ENCODE assay signal across 18 mouse cellular contexts in the genomic region with DNA sequence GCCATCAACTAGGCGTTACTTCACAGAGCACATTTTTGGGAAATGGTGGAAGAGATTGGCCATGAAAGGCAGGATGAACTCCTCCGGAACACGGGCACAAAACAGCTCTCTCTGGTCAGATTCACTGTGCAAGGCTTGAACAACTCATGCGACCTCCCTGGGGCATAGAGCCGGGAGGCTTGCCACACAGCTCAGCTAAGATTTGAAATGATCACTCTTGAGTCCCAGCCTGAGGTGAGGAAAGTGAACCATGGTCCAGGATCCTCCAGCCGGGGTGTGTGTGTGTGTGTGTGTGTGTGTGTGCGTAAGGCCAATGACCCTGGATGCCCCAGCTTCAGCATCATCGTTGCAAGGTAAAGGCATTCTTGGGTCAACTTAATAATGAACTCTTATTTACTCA.
DNase-seq lines count a peak whose midpoint lies in the region; ATAC-seq lines count a peak whose summit lies in the region.
"Had no signal": no experiment of that assay in that cellular context is flagged by ENCODE, and none has a peak within 500 bp of the region (broad histone marks: within the 10 kb centered on the region; RNA-seq: fewer than 3 reads in every experiment).

No protein-coding gene starts in this region.

- peaks cover 14% of the 10 kb centered on the region for H3K4me1 ChIP-seq in heart, embryonic 11.5 days (ENCODE audit: control insufficient read depth, insufficient read depth, low read length)
- peaks cover 55% of the 10 kb centered on the region for H3K4me1 ChIP-seq in embryonic facial prominence, embryonic 10.5 days
- H3K4me1 ChIP-seq: liver, embryonic 12.5 days; megakaryocyte, embryonic 14.5 days had no signal

- peak; percentile 69 to 70 for DNase-seq in heart, adult 18-20 months
- DNase-seq in gastrocnemius, postnatal 4 days (ENCODE audit: low spot score in 2 of 2): peak; percentile 25 to 56
- peak; percentile 59 for DNase-seq in heart, postnatal 25 days (ENCODE audit: low spot score)
- no peak for DNase-seq in adipocyte (ENCODE audit: low spot score)
- no peak for DNase-seq in spleen, adult 18-20 months
- no peak for DNase-seq in embryonic facial prominence, embryonic 10.5 days (ENCODE audit: low spot score)
- DNase-seq: cerebellum, postnatal 14 days; kidney, adult 8-10 months; kidney, postnatal 36 days; lung, adult 2 months; thymus, postnatal 36 days had no signal

- no peak overlapping the region for H3K4me2 ChIP-seq in heart, embryonic 11.5 days
- H3K4me2 ChIP-seq: liver, embryonic 12.5 days; midbrain, embryonic 15.5 days had no signal

- 75% methylated on average over 8 of the region's 8 CpGs for WGBS in heart, embryonic 11.5 days (ENCODE audit: insufficient replicate concordance)
- 79% methylated on average over 8 of the region's 8 CpGs for WGBS in embryonic facial prominence, embryonic 10.5 days

- intact Hi-C loops in heart, postnatal 25 days (cut with DNase I): no loop called here

- H3K27ac ChIP-seq in heart, embryonic 11.5 days (ENCODE audit: low read depth, low read length): no peak overlapping the region
- H3K27ac ChIP-seq in embryonic facial prominence, embryonic 10.5 days (replicated peaks): no peak overlapping the region
- H3K27ac ChIP-seq: hindbrain, embryonic 10.5 days; liver, embryonic 12.5 days; midbrain, embryonic 15.5 days had no signal

- ATAC-seq in heart, embryonic 11.5 days (replicated peaks; ENCODE audit: insufficient number of reproducible peaks, low FRiP score, low TSS enrichment): no peak
- ATAC-seq: liver, embryonic 12.5 days; midbrain, embryonic 15.5 days had no signal

- H3K9me3 ChIP-seq in heart, embryonic 11.5 days (replicated peaks; ENCODE audit: control insufficient read depth, low read length): no peaks in the 10 kb centered on the region
- H3K9me3 ChIP-seq in embryonic facial prominence, embryonic 10.5 days: no peaks in the 10 kb centered on the region
- H3K9me3 ChIP-seq: hindbrain, embryonic 10.5 days; liver, embryonic 12.5 days; midbrain, embryonic 15.5 days had no signal

- H3K27me3 ChIP-seq in heart, embryonic 11.5 days (ENCODE audit: control insufficient read depth, insufficient read depth, low read length): no peaks in the 10 kb centered on the region
- H3K27me3 ChIP-seq in embryonic facial prominence, embryonic 10.5 days (replicated peaks; ENCODE audit: low read depth, poor library complexity, severe bottlenecking): 0 out of 2 replicates have a peak, but pooled peaks cover 3% of the 10 kb centered on the region
- H3K27me3 ChIP-seq: CH12.LX; liver, embryonic 12.5 days; megakaryocyte, embryonic 14.5 days; midbrain, embryonic 15.5 days had no signal

- no peaks in the 10 kb centered on the region for H3K36me3 ChIP-seq in heart, embryonic 11.5 days (ENCODE audit: control insufficient read depth, insufficient read depth, low read length)
- no peaks in the 10 kb centered on the region for H3K36me3 ChIP-seq in embryonic facial prominence, embryonic 10.5 days (replicated peaks)
- H3K36me3 ChIP-seq: hindbrain, embryonic 10.5 days; liver, embryonic 12.5 days; midbrain, embryonic 15.5 days had no signal

- H3K9ac ChIP-seq in heart, embryonic 11.5 days (ENCODE audit: low read depth, low read length): no peak overlapping the region
- H3K9ac ChIP-seq: liver, embryonic 12.5 days; midbrain, embryonic 15.5 days had no signal

- H3K4me3 ChIP-seq in heart, embryonic 11.5 days (ENCODE audit: low read depth, low read length): no peak overlapping the region
- H3K4me3 ChIP-seq in embryonic facial prominence, embryonic 10.5 days: no peak overlapping the region
- H3K4me3 ChIP-seq: hindbrain, embryonic 10.5 days; liver, embryonic 12.5 days; megakaryocyte, embryonic 14.5 days; midbrain, embryonic 15.5 days; myocyte had no signal

Comparison
In these comparisons a context has a peak if more than half of its experiments do, and no peak if none do; other contexts are left out.
1. DNase-seq: peak in heart, adult 18-20 months (2 of 2), gastrocnemius, postnatal 4 days (2 of 2) and heart, postnatal 25 days (single experiment); none in adipocyte (single experiment), spleen, adult 18-20 months (0 of 2) and embryonic facial prominence, embryonic 10.5 days (single experiment).